Mouse (Mus musculus) C2C12 (cell line): ENCODE data around the gene Rnf181.

ENCODE experiments used
- CTCF ChIP-seq: IDR thresholded peaks from one replicate; pipeline ENCODE4 v1.5.1; 2011; ENCODE audit not compliant: control insufficient read depth, insufficient read depth, insufficient read length
- MAX ChIP-seq: IDR thresholded peaks from one replicate; pipeline ENCODE4 v1.6.1; 2011; ENCODE audit warnings: mild to moderate bottlenecking, control low read depth
- USF1 ChIP-seq: IDR thresholded peaks from one replicate; pipeline ENCODE4 v1.6.1; 2011; ENCODE audit warnings: low read depth, mild to moderate bottlenecking, control low read depth, moderate library complexity

DNA sequence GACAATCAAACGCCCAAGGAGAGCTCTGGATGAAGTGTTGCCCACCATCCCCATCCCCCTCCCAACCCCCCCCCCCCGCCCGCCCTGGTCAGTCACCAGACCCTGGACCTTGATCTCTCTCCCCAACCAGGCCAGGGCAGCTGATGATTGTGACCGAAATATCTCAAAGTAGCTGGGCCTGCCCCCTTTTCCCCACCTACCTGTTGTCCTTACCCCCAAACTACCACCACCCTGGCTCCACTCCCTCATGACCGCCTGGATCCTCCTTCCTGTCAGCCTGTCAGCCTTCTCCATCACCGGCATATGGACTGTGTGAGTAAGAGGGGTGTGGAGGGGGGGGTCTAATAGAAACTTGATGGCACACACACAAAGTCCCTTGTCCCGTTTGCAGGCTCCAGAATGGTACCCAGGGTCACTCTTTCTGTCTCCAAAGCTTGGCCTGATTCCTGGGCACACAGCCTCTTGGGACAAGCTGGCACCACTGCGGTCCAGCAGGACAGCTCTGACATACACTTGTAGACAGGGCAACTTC is 10.7 kb downstream of the Rnf181 start:
- TF ChIP-seq CTCF (no peak), USF1 (no peak), MAX (no peak)
